Mouse (Mus musculus) spleen, adult 2 months (tissue): ENCODE measurements around the gene Gm498. TPM values are rescaled to one million over a fixed set of nuclear protein-coding genes. Genes with fewer than 3 reads are reported as not detected.

Experiments
- DNase-seq, 2 experiments: peaks; one replicate each; pipeline versions ENCODE4 v3.0.0 to v3.0.0-alpha.2; 2012 to 2021; ENCODE audit warnings: low spot score in 2 of 2, low read depth in 1 of 2
- H3K27ac ChIP-seq: fragments of 200-500 bp; 2 replicates; pipeline ENCODE4 v1.5.1; 2012; ENCODE audit warnings: low read length, inconsistent platforms; ENCODE audit not compliant: insufficient read depth
- H3K27me3 ChIP-seq: fragments of 200-500 bp; 2 replicates; pipeline ENCODE4 v1.6.1; 2012; ENCODE audit warnings: mild to moderate bottlenecking, moderate library complexity, low read length, inconsistent platforms; ENCODE audit not compliant: control insufficient read depth, insufficient read depth
- H3K36me3 ChIP-seq: fragments of 200-500 bp; 2 replicates; pipeline ENCODE4 v1.6.1; 2012; ENCODE audit warnings: mild to moderate bottlenecking, low read length, inconsistent platforms; ENCODE audit not compliant: control insufficient read depth, insufficient read depth
- H3K4me1 ChIP-seq: fragments of 200-500 bp; 2 replicates; pipeline ENCODE4 v1.6.1; 2011; ENCODE audit warnings: inconsistent platforms; ENCODE audit not compliant: control insufficient read depth, insufficient read depth, insufficient read length
- H3K4me3 ChIP-seq: fragments of 200-500 bp; 2 replicates; pipeline ENCODE4 v1.5.1; 2011; ENCODE audit warnings: mild to moderate bottlenecking, inconsistent platforms; ENCODE audit not compliant: insufficient read depth, insufficient read length; ENCODE audit errors: extremely low read depth
- CTCF ChIP-seq: fragments of 200-500 bp; IDR thresholded peaks from 2 replicates; pipeline ENCODE4 v1.5.1; 2011; ENCODE audit warnings: mild to moderate bottlenecking, inconsistent platforms; ENCODE audit not compliant: insufficient read depth, insufficient read length, insufficient replicate concordance; ENCODE audit errors: extremely low read depth
- POLR2A ChIP-seq: fragments of 200-500 bp; IDR thresholded peaks from 2 replicates; pipeline ENCODE4 v1.6.1; 2011; ENCODE audit warnings: low read depth, low read length, inconsistent platforms
- WGBS: fragments of 180-500 bp; shearing (Covaris S2); methylation state at CpG from one replicate; pipeline ENCODE4 v1.1.7; 2018; 5-methylcytosine and 5-hydroxymethylcytosine counted together
- polyA plus RNA-seq: library from polyadenylated mRNA; depleted of rRNA; stranded (reverse); fragments of >200 nt; gene quantifications from 2 replicates; pipeline ENCODE4 v1.2.3, GENCODE M21; 2012; rRNA removed

The Gm498 gene
- polyA plus RNA-seq, 1 experiment, result not detected

GRCm38 (mm10) chr7:143938647-143939046, 72.0 kb downstream of the Gm498 start:
- WGBS, result 76% methylated on average over 4 of the region's 4 CpGs
- Histone ChIP-seq H3K4me3 (no peak overlapping the region), H3K27ac (no peak overlapping the region), H3K4me1 (no peaks in the 10 kb centered on the region), H3K36me3 (no peaks in the 10 kb centered on the region), H3K27me3 (no peaks in the 10 kb centered on the region)
- TF ChIP-seq POLR2A, result no peak
- no peak for TF ChIP-seq CTCF
- DNase-seq, result no peak

GRCm38 (mm10) chr7:143939476-143939875, 72.8 kb downstream of the Gm498 start:
- TF ChIP-seq POLR2A, result no peak
- TF ChIP-seq CTCF, result no peak
- H3K27me3 ChIP-seq, result no peaks in the 10 kb centered on the region
- no peak for DNase-seq
- no peaks in the 10 kb centered on the region for H3K4me1 ChIP-seq
- H3K27ac ChIP-seq, result no peak overlapping the region
- WGBS, result 65% methylated on average over 3 of the region's 3 CpGs
- H3K36me3 ChIP-seq, result no peaks in the 10 kb centered on the region
- no peak overlapping the region for H3K4me3 ChIP-seq

GRCm38 (mm10) chr7:143942941-143943691, 76.5 kb downstream of the Gm498 start:
- DNase-seq, result no peak
- WGBS, result 79% methylated on average over 14 of the region's 14 CpGs
- H3K27ac ChIP-seq, result no peak overlapping the region
- H3K36me3 ChIP-seq, result no peaks in the 10 kb centered on the region
- TF ChIP-seq POLR2A (no peak), CTCF (no peak)
- H3K4me3 ChIP-seq, result no peak overlapping the region
- no peaks in the 10 kb centered on the region for H3K4me1 ChIP-seq
- H3K27me3 ChIP-seq, result no peaks in the 10 kb centered on the region

- Histone ChIP-seq H3K27ac (no peak overlapping the region), H3K27me3 (no peaks in the 10 kb centered on the region), H3K36me3 (no peaks in the 10 kb centered on the region), H3K4me1 (no peaks in the 10 kb centered on the region), H3K4me3 (no peak overlapping the region)
- DNase-seq, result no peak
- 74% methylated on average over 6 of the region's 6 CpGs for WGBS
- TF ChIP-seq POLR2A (no peak), CTCF (no peak)
These were observed 77.9 kb downstream of the Gm498 start for GRCm38 (mm10) chr7:143944421-143944980.

Other genes with a start within 250 kb of the Gm498 start
- gene Tnfrsf26, start 238.1 kb upstream of the Gm498 start, polyA plus RNA-seq, result 2.9 and 3.2 TPM in 2 replicates
- 5.2 and 5.6 TPM in 2 replicates for gene Tnfrsf22, start 217.2 kb upstream of the Gm498 start, polyA plus RNA-seq
- 0.94 and 0.99 TPM in 2 replicates for gene Tnfrsf23, start 181.0 kb upstream of the Gm498 start, polyA plus RNA-seq
- gene Osbpl5, start 109.9 kb upstream of the Gm498 start, polyA plus RNA-seq, result 31.2 and 37.6 TPM in 2 replicates
- gene Mrgprg, start 99.8 kb upstream of the Gm498 start, polyA plus RNA-seq, result not detected in 2 replicates
- 6.6 and 7.6 TPM in 2 replicates for gene Mrgpre, start 82.3 kb upstream of the Gm498 start, polyA plus RNA-seq
- 12.5 and 13.5 TPM in 2 replicates for gene Nadsyn1, start 44.0 kb upstream of the Gm498 start, polyA plus RNA-seq
- 42.0 and 60.6 TPM in 2 replicates for gene Dhcr7, start 43.7 kb upstream of the Gm498 start, polyA plus RNA-seq
- gene Shank2, start 135.1 kb downstream of the Gm498 start, polyA plus RNA-seq, result 0.13 and 0.14 TPM in 2 replicates